Mouse (Mus musculus) embryonic fibroblast, embryonic 13.5 days (primary cell): Measurements from ENCODE around the gene Lrrc75a.

Source experiments
- CTCF ChIP-seq: IDR thresholded peaks from 2 replicates; pipeline ENCODE4 v1.5.1; 2011; ENCODE audit warnings: mild to moderate bottlenecking, control low read depth, low read length, moderate library complexity, borderline replicate concordance; ENCODE audit not compliant: insufficient read depth
- POLR2A ChIP-seq: IDR thresholded peaks from 2 replicates; pipeline ENCODE4 v1.6.1; 2011; ENCODE audit warnings: low read depth, mild to moderate bottlenecking, control low read depth, low read length, moderate library complexity

DNA sequence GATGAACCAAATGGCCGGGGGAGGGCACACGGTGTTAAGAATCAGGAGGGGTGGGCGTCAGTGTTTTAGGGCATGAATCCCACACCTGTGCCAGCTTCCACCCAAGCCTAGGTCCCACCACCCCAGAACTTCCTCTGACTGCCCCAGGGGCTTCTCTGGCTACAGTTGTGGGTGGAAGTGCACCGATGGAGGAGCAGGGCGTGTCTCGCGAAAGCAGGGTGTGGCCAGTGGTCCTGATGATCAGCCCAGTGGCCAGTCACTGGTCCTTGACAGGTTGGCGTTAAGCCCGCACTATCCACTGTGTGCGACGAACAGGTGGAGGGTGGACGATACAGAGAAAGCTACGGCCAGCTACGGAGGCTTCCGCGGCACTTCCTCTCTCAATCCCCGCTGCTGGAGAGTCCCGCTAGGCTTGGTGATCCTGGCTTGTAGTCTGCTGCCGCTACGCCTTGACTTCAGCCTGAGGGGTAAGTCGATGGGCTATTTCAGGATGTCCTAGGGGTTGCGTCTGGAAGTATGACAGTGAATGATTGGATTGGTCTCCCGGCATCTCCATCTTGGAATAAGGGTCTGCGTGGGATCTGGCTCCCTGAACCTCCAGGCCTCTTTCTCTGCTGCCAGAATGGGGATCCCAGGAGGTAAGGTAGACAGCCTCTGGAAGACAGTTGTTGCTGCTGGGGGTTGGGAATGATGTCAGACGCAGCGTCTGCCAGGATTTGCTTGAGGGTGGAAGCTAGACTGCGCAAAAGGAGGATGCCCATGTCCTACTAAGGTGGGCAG, 72.5 kb downstream of the Lrrc75a start:
- no peak for TF ChIP-seq CTCF
- TF ChIP-seq POLR2A: peak; percentile 31
